16 mouse cellular contexts compared by ENCODE assay signal in genomic region chr17:5596490-5596889, GRCm38 (mm10).
A peak's percentile ranks its signal among the peaks of the same experiment; 100 is the strongest.
DNase-seq lines count a peak whose midpoint lies in the region; ATAC-seq lines count a peak whose summit lies in the region.
"Had no signal": no experiment of that assay in that cellular context is flagged by ENCODE, and none has a peak within 500 bp of the region (broad histone marks: within the 10 kb centered on the region; RNA-seq: fewer than 3 reads in every experiment).

No protein-coding gene starts in this region.

- no peaks in the 10 kb centered on the region for H3K9me3 ChIP-seq in neural tube, embryonic 11.5 days (ENCODE audit: control insufficient read depth, low read length)
- H3K9me3 ChIP-seq in kidney, embryonic 15.5 days (replicated peaks) = no peaks in the 10 kb centered on the region
- H3K9me3 ChIP-seq: embryonic facial prominence, embryonic 12.5 days; forebrain, embryonic 12.5 days; limb, embryonic 10.5 days had no signal

- H3K4me1 ChIP-seq in neural tube, embryonic 11.5 days (ENCODE audit: control insufficient read depth, insufficient read depth, low read length) = no peaks in the 10 kb centered on the region
- peaks cover 50% of the 10 kb centered on the region for H3K4me1 ChIP-seq in kidney, embryonic 15.5 days

- peak; percentile 14 for DNase-seq in gastrocnemius, postnatal 14 days
- DNase-seq in gastrocnemius, postnatal 36 days = no peak
- peak; percentile 18 for DNase-seq in neural tube, embryonic 11.5 days (ENCODE audit: low spot score)
- no peak for DNase-seq in neural tube, embryonic 10.5 days (ENCODE audit: extremely low spot score, low spot score)
- no peak for DNase-seq in left cerebral cortex, postnatal 10 days (ENCODE audit: extremely low spot score in 1 of 2, low spot score in 2 of 2)
- no peak for DNase-seq in cerebellum, adult 9-11 months
- no peak for DNase-seq in natural killer cell, adult 2 months (ENCODE audit: low spot score in 2 of 2)
- DNase-seq: cerebellum, adult 2 months; right cerebral cortex, postnatal 25 days; thymus, postnatal 4 days had no signal

- H3K4me3 ChIP-seq in neural tube, embryonic 11.5 days (ENCODE audit: low read depth, low read length) = no peak overlapping the region
- no peak overlapping the region for H3K4me3 ChIP-seq in kidney, embryonic 15.5 days (replicated peaks)
- H3K4me3 ChIP-seq: embryonic facial prominence, embryonic 12.5 days; forebrain, embryonic 12.5 days; limb, embryonic 10.5 days had no signal

- H3K27ac ChIP-seq in neural tube, embryonic 11.5 days (ENCODE audit: low read depth, low read length) = no peak overlapping the region
- peak overlapping the region; percentile 34; the same call in 1 of the 2 replicates for H3K27ac ChIP-seq in kidney, embryonic 15.5 days
- H3K27ac ChIP-seq: embryonic facial prominence, embryonic 12.5 days; forebrain, embryonic 12.5 days; limb, embryonic 10.5 days had no signal

- no peaks in the 10 kb centered on the region for H3K36me3 ChIP-seq in neural tube, embryonic 11.5 days (ENCODE audit: control insufficient read depth, insufficient read depth, low read length)
- H3K36me3 ChIP-seq in kidney, embryonic 15.5 days = no peaks in the 10 kb centered on the region
- H3K36me3 ChIP-seq: embryonic facial prominence, embryonic 12.5 days; forebrain, embryonic 12.5 days; limb, embryonic 10.5 days had no signal

- WGBS in neural tube, embryonic 11.5 days = 49% methylated on average over 3 of the region's 3 CpGs
- WGBS in kidney, embryonic 15.5 days = 24% methylated on average over 3 of the region's 3 CpGs

- no peak overlapping the region for H3K4me2 ChIP-seq in neural tube, embryonic 11.5 days (ENCODE audit: low read depth)
- no peak overlapping the region for H3K4me2 ChIP-seq in kidney, embryonic 15.5 days
- H3K4me2 ChIP-seq: embryonic facial prominence, embryonic 12.5 days; forebrain, embryonic 12.5 days had no signal

- no peak overlapping the region for H3K9ac ChIP-seq in neural tube, embryonic 11.5 days (ENCODE audit: low read length)
- no peak overlapping the region for H3K9ac ChIP-seq in kidney, embryonic 15.5 days
- H3K9ac ChIP-seq: embryonic facial prominence, embryonic 12.5 days; forebrain, embryonic 12.5 days had no signal

- no peak for ATAC-seq in neural tube, embryonic 11.5 days (ENCODE audit: insufficient read depth, low FRiP score, low TSS enrichment)
- no peak for ATAC-seq in kidney, embryonic 15.5 days (replicated peaks; ENCODE audit: low FRiP score)
- ATAC-seq: hindbrain, embryonic 16.5 days; midbrain, embryonic 16.5 days had no signal

- no peaks in the 10 kb centered on the region for H3K27me3 ChIP-seq in neural tube, embryonic 11.5 days (ENCODE audit: control insufficient read depth, insufficient read depth, low read length)
- no peaks in the 10 kb centered on the region for H3K27me3 ChIP-seq in kidney, embryonic 15.5 days
- H3K27me3 ChIP-seq: embryonic facial prominence, embryonic 12.5 days; forebrain, embryonic 12.5 days had no signal

- intact Hi-C loops in gastrocnemius, postnatal 14 days (cut with DNase I; ENCODE audit: low total_unique reads) = no loop called here
- intact Hi-C loops in gastrocnemius, postnatal 36 days (cut with DNase I) = no loop called here
- intact Hi-C loops in left cerebral cortex, postnatal 10 days (cut with DNase I) = no loop called here

Comparison
In these comparisons a context has a peak if more than half of its experiments do, and no peak if none do; other contexts are left out.
1. DNase-seq: peak in gastrocnemius, postnatal 14 days (single experiment) and neural tube, embryonic 11.5 days (single experiment); none in gastrocnemius, postnatal 36 days (0 of 2), neural tube, embryonic 10.5 days (single experiment), left cerebral cortex, postnatal 10 days (0 of 2), cerebellum, adult 9-11 months (single experiment) and natural killer cell, adult 2 months (0 of 2).